Mouse (Mus musculus): Measurements from ENCODE around the gene Lpp. TPM values are rescaled to one million over a fixed set of nuclear protein-coding genes. Genes with fewer than 3 reads are reported as not detected.

Lpp gene
- total and polyA plus RNA-seq, 3 experiments = not detected

GRCm38 (mm10) chr16:24777053-24777452 lies 383.7 kb downstream of the Lpp start:
- Histone ChIP-seq H3K9me3 (replicated peaks; ENCODE audit: insufficient read depth, low read length) (no peaks in the 10 kb centered on the region), H3K79me2 (ENCODE audit: control insufficient read depth, insufficient read depth, low read length, poor library complexity) (no peaks in the 10 kb centered on the region), H3K27me3 (ENCODE audit: control insufficient read depth in 1 of 2, insufficient read depth in 2 of 2, low read length in 2 of 2) (no peaks in the 10 kb centered on the region), H3K9ac (ENCODE audit: control insufficient read depth, low read depth, low read length, poor library complexity, severe bottlenecking) (no peak overlapping the region), H3K4me3 (ENCODE audit: control insufficient read depth in 1 of 2, insufficient read depth in 1 of 2, low read depth in 2 of 2, low read length in 2 of 2) (no peak overlapping the region), H3K4me1 (ENCODE audit: control insufficient read depth in 1 of 2, insufficient read depth in 2 of 2, low read length in 2 of 2) (no peaks in the 10 kb centered on the region), H3K27ac (ENCODE audit: control insufficient read depth, low read depth, low read length) (no peak overlapping the region), H3K36me3 (ENCODE audit: control insufficient read depth in 1 of 2, insufficient read depth in 2 of 2, low read length in 2 of 2) (no peaks in the 10 kb centered on the region)
- no peak for DNase-seq (ENCODE audit: low read depth, low spot score)
- no peak for TF ChIP-seq ETS1 (IDR thresholded peaks at IDR 0.05; ENCODE audit: low read depth, low read length)
- no peak for TF ChIP-seq GABPA (IDR thresholded peaks at IDR 0.05; ENCODE audit: low read depth, low read length)
- no peak for TF ChIP-seq TAL1 (IDR thresholded peaks at IDR 0.05; ENCODE audit: low read length)
- TF ChIP-seq NELFE (IDR thresholded peaks at IDR 0.05; ENCODE audit: low read depth, low read length) = no peak
- no peak for TF ChIP-seq BHLHE40 (IDR thresholded peaks at IDR 0.05; ENCODE audit: borderline replicate concordance, low read depth, low read length)
- no peak for TF ChIP-seq ZKSCAN1 (IDR thresholded peaks at IDR 0.05; ENCODE audit: low read depth, low read length)
- TF ChIP-seq RCOR1 (IDR thresholded peaks at IDR 0.05; ENCODE audit: low read depth, low read length) = no peak

DNA sequence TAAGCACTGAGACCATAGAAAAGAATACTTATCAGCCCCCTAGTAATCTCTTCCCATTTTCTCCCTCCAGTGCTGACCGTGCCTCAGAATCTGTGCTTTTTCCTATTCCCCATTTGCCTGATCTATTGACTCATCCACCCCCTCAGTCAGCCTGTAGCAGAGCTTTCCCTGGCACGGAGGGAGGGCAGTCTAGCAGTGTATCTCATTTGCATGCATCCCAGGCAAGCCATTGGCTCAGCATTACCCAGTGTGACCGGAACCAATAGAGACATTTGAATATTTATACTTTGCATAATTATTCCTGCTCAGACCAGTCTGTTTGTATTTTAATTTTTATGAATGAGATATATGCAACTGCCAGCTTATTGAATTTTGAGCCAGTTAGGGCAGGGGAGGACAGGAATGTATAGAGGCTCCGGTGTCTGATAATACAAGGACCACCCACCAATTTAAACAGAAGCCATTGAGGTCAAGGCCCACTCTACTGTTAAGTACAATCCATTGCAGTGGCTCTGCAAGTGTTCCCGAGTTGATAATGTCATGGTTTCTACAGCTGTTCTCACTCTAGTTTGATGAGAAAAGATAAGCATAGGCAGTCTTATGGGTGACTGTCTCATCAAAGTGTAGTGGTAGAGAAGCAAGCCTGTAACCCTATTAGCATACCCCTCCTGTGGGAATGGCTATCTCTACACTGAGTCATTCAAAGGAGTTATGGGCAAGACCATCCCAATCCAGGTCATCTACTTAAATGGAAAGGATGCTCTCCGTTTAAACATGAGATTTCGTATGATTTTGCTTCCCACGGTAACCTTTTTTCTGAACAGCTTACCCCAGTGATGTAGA lies 385.3 kb downstream of the Lpp start:
- no peak overlapping the region for H3K27ac ChIP-seq (ENCODE audit: control insufficient read depth, low read depth, low read length)
- H3K9ac ChIP-seq (ENCODE audit: control insufficient read depth, low read depth, low read length, poor library complexity, severe bottlenecking) = no peak overlapping the region
- DNase-seq (ENCODE audit: low read depth, low spot score) = no peak
- H3K27me3 ChIP-seq (ENCODE audit: control insufficient read depth in 1 of 2, insufficient read depth in 2 of 2, low read length in 2 of 2) = no peaks in the 10 kb centered on the region
- no peak overlapping the region for H3K4me3 ChIP-seq (ENCODE audit: control insufficient read depth in 1 of 2, insufficient read depth in 1 of 2, low read depth in 2 of 2, low read length in 2 of 2)
- TF ChIP-seq TAL1 (IDR thresholded peaks at IDR 0.05; ENCODE audit: low read length) = no peak
- TF ChIP-seq GABPA (IDR thresholded peaks at IDR 0.05; ENCODE audit: low read depth, low read length) = no peak
- no peak for TF ChIP-seq UBTF (IDR thresholded peaks at IDR 0.05; ENCODE audit: borderline replicate concordance, insufficient read depth, low read depth, low read length)
- H3K4me1 ChIP-seq (ENCODE audit: control insufficient read depth in 1 of 2, insufficient read depth in 2 of 2, low read length in 2 of 2) = no peaks in the 10 kb centered on the region
- H3K79me2 ChIP-seq (ENCODE audit: control insufficient read depth, insufficient read depth, low read length, poor library complexity) = no peaks in the 10 kb centered on the region
- no peaks in the 10 kb centered on the region for H3K9me3 ChIP-seq (replicated peaks; ENCODE audit: insufficient read depth, low read length)
- H3K36me3 ChIP-seq (ENCODE audit: control insufficient read depth in 1 of 2, insufficient read depth in 2 of 2, low read length in 2 of 2) = no peaks in the 10 kb centered on the region

DNA sequence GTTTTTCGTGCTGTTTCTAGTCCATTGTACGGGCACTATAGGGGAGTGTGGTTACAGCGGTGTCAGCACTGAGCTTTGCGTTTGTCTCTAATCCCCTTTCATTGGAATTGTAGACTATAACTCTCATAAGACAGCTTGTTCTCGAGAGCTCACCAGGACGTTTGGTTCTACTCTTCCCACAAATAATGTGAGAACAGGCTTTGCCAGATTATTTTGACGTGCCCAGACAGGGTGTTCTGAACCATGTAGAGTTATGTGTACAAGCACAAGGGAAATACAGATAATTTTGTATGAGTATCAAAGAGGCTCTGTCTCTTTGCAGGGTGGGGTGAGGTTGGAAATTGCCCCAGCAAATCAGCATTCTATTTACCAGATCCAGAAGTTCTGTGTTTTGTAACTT lies 387.2 kb downstream of the Lpp start:
- DNase-seq (ENCODE audit: low read depth, low spot score) = no peak
- TF ChIP-seq CHD2 (IDR thresholded peaks at IDR 0.05; ENCODE audit: low read length) = no peak
- TF ChIP-seq GATA1 (IDR thresholded peaks at IDR 0.05; ENCODE audit: low read depth, low read length) = no peak
- TF ChIP-seq CTCF (IDR thresholded peaks at IDR 0.05 in 2 of 3, conservative IDR thresholded peaks at IDR 0.05 in 1 of 3; ENCODE audit: control insufficient read depth in 1 of 3, insufficient read depth in 1 of 3, low read depth in 2 of 3, low read length in 3 of 3, poor library complexity in 1 of 3, severe bottlenecking in 1 of 3) = no peak
- no peak for TF ChIP-seq POLR2AphosphoS5 (IDR thresholded peaks at IDR 0.05; ENCODE audit: borderline replicate concordance, low read depth, low read length)
- no peak for TF ChIP-seq MYC (IDR thresholded peaks at IDR 0.05; ENCODE audit: low read depth, low read length)
- no peak for TF ChIP-seq RCOR1 (IDR thresholded peaks at IDR 0.05; ENCODE audit: low read depth, low read length)
- no peak for TF ChIP-seq RAD21 (IDR thresholded peaks at IDR 0.05; ENCODE audit: low read depth, low read length)
- no peak for TF ChIP-seq TAL1 (IDR thresholded peaks at IDR 0.05; ENCODE audit: low read length)
- TF ChIP-seq POLR2AphosphoS2 (IDR thresholded peaks at IDR 0.05; ENCODE audit: low read length) = no peak
- TF ChIP-seq EP300 (IDR thresholded peaks at IDR 0.05; ENCODE audit: low read depth in 1 of 2, low read length in 2 of 2) = no peak
- TF ChIP-seq NELFE (IDR thresholded peaks at IDR 0.05; ENCODE audit: low read depth, low read length) = no peak
- TF ChIP-seq UBTF (IDR thresholded peaks at IDR 0.05; ENCODE audit: borderline replicate concordance, insufficient read depth, low read depth, low read length) = no peak
- no peak for TF ChIP-seq MXI1 (IDR thresholded peaks at IDR 0.05; ENCODE audit: low read depth, low read length)
- TF ChIP-seq SMC3 (IDR thresholded peaks at IDR 0.05; ENCODE audit: low read depth, low read length) = no peak
- TF ChIP-seq JUND (IDR thresholded peaks at IDR 0.05; ENCODE audit: low read depth, low read length) = no peak
- no peak for TF ChIP-seq USF1 (IDR thresholded peaks at IDR 0.05; ENCODE audit: low read depth, low read length)
- TF ChIP-seq ELF1 (IDR thresholded peaks at IDR 0.05; ENCODE audit: low read depth, low read length) = no peak
- TF ChIP-seq ZKSCAN1 (IDR thresholded peaks at IDR 0.05; ENCODE audit: low read depth, low read length) = no peak
- no peaks in the 10 kb centered on the region for H3K79me2 ChIP-seq (ENCODE audit: control insufficient read depth, insufficient read depth, low read length, poor library complexity)

More for the DNA sequence above, 387.2 kb downstream of the Lpp start:
- Histone ChIP-seq H3K4me3 (ENCODE audit: control insufficient read depth in 1 of 2, insufficient read depth in 1 of 2, low read depth in 2 of 2, low read length in 2 of 2) (no peak overlapping the region), H3K9me3 (replicated peaks; ENCODE audit: insufficient read depth, low read length) (no peaks in the 10 kb centered on the region), H3K4me1 (ENCODE audit: control insufficient read depth in 1 of 2, insufficient read depth in 2 of 2, low read length in 2 of 2) (no peaks in the 10 kb centered on the region), H3K9ac (ENCODE audit: control insufficient read depth, low read depth, low read length, poor library complexity, severe bottlenecking) (no peak overlapping the region), H3K36me3 (ENCODE audit: control insufficient read depth in 1 of 2, insufficient read depth in 2 of 2, low read length in 2 of 2) (no peaks in the 10 kb centered on the region), H3K27ac (ENCODE audit: control insufficient read depth, low read depth, low read length) (no peak overlapping the region), H3K27me3 (ENCODE audit: control insufficient read depth in 1 of 2, insufficient read depth in 2 of 2, low read length in 2 of 2) (no peaks in the 10 kb centered on the region)
